In the genomic region with DNA sequence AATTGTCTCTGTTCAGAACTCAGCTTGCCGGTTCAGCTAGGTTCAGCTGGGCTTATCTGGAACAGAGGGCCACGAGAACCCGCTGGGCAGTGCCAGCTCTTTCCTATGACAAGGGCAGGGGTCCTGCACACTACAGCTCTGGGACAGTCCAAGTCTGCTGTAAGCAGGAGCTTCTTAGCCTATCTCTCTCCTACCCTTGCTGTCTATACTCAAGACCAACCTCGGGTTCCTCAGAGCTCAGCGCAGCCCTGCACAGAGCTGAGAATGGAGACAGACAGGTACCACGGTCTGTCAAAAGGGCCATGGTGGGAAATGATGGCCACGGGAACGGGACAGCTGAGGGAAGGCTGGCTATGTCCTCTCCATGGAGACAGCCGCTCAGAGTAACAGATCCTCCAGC, we compare ENCODE assay signal across 13 mouse cellular contexts. TPM values are rescaled to one million over a fixed set of nuclear protein-coding genes. Genes with fewer than 3 reads are reported as not detected.
DNase-seq lines count a peak whose midpoint lies in the region; ATAC-seq lines count a peak whose summit lies in the region.
"Had no signal": no experiment of that assay in that cellular context is flagged by ENCODE, and none has a peak within 500 bp of the region (broad histone marks: within the 10 kb centered on the region; RNA-seq: fewer than 3 reads in every experiment).

No protein-coding gene starts in this region.

- intact Hi-C loops in heart, postnatal 14 days (cut with DNase I): no loop called here

- no peak overlapping the region for H3K9ac ChIP-seq in heart, embryonic 15.5 days
- H3K9ac ChIP-seq in forebrain, embryonic 12.5 days: peak overlapping the region; percentile 69; the same call in 1 of the 2 replicates
- H3K9ac ChIP-seq in hindbrain, embryonic 13.5 days: peak overlapping the region; percentile 95
- peak overlapping the region; percentile 83 for H3K9ac ChIP-seq in neural tube, embryonic 12.5 days
- H3K9ac ChIP-seq: kidney, embryonic 15.5 days had no signal

- H3K4me3 ChIP-seq in heart, embryonic 15.5 days: no peak overlapping the region
- peak overlapping the region; percentile 56 for H3K4me3 ChIP-seq in forebrain, embryonic 12.5 days (replicated peaks)
- H3K4me3 ChIP-seq in hindbrain, embryonic 13.5 days: peak overlapping the region; percentile 75
- peak overlapping the region; percentile 59; the same call in 1 of the 2 replicates for H3K4me3 ChIP-seq in neural tube, embryonic 12.5 days
- H3K4me3 ChIP-seq: kidney, embryonic 15.5 days; myocyte had no signal

- no peak for DNase-seq in heart, postnatal 14 days
- no peak for DNase-seq in natural killer cell, adult 2 months (ENCODE audit: low spot score in 2 of 2)
- DNase-seq in yolk sac, embryonic 10.5 days (ENCODE audit: low spot score): no peak
- DNase-seq: thymus, adult 18-20 months had no signal

- H3K27ac ChIP-seq in heart, embryonic 15.5 days: no peak overlapping the region
- H3K27ac ChIP-seq in forebrain, embryonic 12.5 days: no peak overlapping the region
- H3K27ac ChIP-seq in hindbrain, embryonic 13.5 days: peak overlapping the region; percentile 99
- no peak overlapping the region for H3K27ac ChIP-seq in neural tube, embryonic 12.5 days
- H3K27ac ChIP-seq: kidney, embryonic 15.5 days had no signal

- H3K9me3 ChIP-seq in heart, embryonic 15.5 days (replicated peaks): no peaks in the 10 kb centered on the region
- H3K9me3 ChIP-seq in forebrain, embryonic 12.5 days: no peaks in the 10 kb centered on the region
- no peaks in the 10 kb centered on the region for H3K9me3 ChIP-seq in hindbrain, embryonic 13.5 days
- no peaks in the 10 kb centered on the region for H3K9me3 ChIP-seq in neural tube, embryonic 12.5 days
- H3K9me3 ChIP-seq: kidney, embryonic 15.5 days had no signal

- H3K36me3 ChIP-seq in heart, embryonic 15.5 days: no peaks in the 10 kb centered on the region
- peaks cover 27% of the 10 kb centered on the region for H3K36me3 ChIP-seq in forebrain, embryonic 12.5 days (replicated peaks)
- peaks cover 38% of the 10 kb centered on the region for H3K36me3 ChIP-seq in hindbrain, embryonic 13.5 days
- H3K36me3 ChIP-seq in neural tube, embryonic 12.5 days: peaks cover 28% of the 10 kb centered on the region

- H3K4me2 ChIP-seq in heart, embryonic 15.5 days: peak overlapping the region; percentile 75; the same call in 1 of the 2 replicates
- H3K4me2 ChIP-seq in forebrain, embryonic 12.5 days: peak overlapping the region; percentile 78
- H3K4me2 ChIP-seq in hindbrain, embryonic 13.5 days: peak overlapping the region; percentile 98
- H3K4me2 ChIP-seq in neural tube, embryonic 12.5 days (replicated peaks): peak overlapping the region; percentile 76

- no peak for ATAC-seq in heart, embryonic 15.5 days (replicated peaks; ENCODE audit: insufficient number of reproducible peaks, insufficient read depth, low FRiP score, low read depth)
- ATAC-seq in forebrain, embryonic 12.5 days (ENCODE audit: low FRiP score): no peak
- ATAC-seq in hindbrain, embryonic 13.5 days (ENCODE audit: low FRiP score): no peak
- no peak for ATAC-seq in neural tube, embryonic 12.5 days (ENCODE audit: low FRiP score, low read depth)

- peaks cover 48% of the 10 kb centered on the region for H3K4me1 ChIP-seq in heart, embryonic 15.5 days (replicated peaks)
- H3K4me1 ChIP-seq in forebrain, embryonic 12.5 days: peaks cover 80% of the 10 kb centered on the region
- peaks cover 81% of the 10 kb centered on the region for H3K4me1 ChIP-seq in hindbrain, embryonic 13.5 days (replicated peaks)
- H3K4me1 ChIP-seq in neural tube, embryonic 12.5 days: peaks cover 65% of the 10 kb centered on the region

- H3K27me3 ChIP-seq in heart, embryonic 15.5 days: peaks cover 63% of the 10 kb centered on the region
- peaks cover 23% of the 10 kb centered on the region for H3K27me3 ChIP-seq in forebrain, embryonic 12.5 days
- H3K27me3 ChIP-seq in hindbrain, embryonic 13.5 days: no peaks in the 10 kb centered on the region
- H3K27me3 ChIP-seq in neural tube, embryonic 12.5 days (replicated peaks): 0 out of 2 replicates have a peak, but pooled peaks cover 3% of the 10 kb centered on the region

- 64% methylated on average over 9 of the region's 9 CpGs for WGBS in heart, embryonic 15.5 days
- WGBS in forebrain, embryonic 12.5 days: 79% methylated on average over 9 of the region's 9 CpGs
- 84% methylated on average over 9 of the region's 9 CpGs for WGBS in hindbrain, embryonic 13.5 days
- WGBS in neural tube, embryonic 12.5 days: 76% methylated on average over 9 of the region's 9 CpGs

RNA-seq across cellular contexts. Expression of gene Nacad, which starts 2.6 kb away (rescaled TPM):
- 1.1 and 3.3 TPM in 2 replicates for polyA plus RNA-seq in heart, embryonic 15.5 days (2015; fragmentation: Nextera tagmentation; extraction: Ambion mirVana)
- total RNA-seq in heart, postnatal 14 days (2021): under 1 TPM; 0.62 to 0.73 TPM
- polyA plus RNA-seq in forebrain, embryonic 12.5 days (2016; fragmentation: Nextera tagmentation; extraction: Ambion mirVana): 56.3 and 63.2 TPM in 2 replicates
- 87.6 and 90.0 TPM in 2 replicates for polyA plus RNA-seq in hindbrain, embryonic 13.5 days (2015; fragmentation: Nextera tagmentation; extraction: Ambion mirVana)
- polyA plus RNA-seq in neural tube, embryonic 12.5 days (2016; fragmentation: Nextera tagmentation; extraction: Ambion mirVana): 102 and 111 TPM in 2 replicates

RNA-seq across cellular contexts. Expression of gene Tbrg4, which starts 22.6 kb away (rescaled TPM):
- 38.8 and 48.5 TPM in 2 replicates for polyA plus RNA-seq in heart, embryonic 15.5 days (2015; fragmentation: Nextera tagmentation; extraction: Ambion mirVana)
- total RNA-seq in heart, postnatal 14 days (2021): 100 to 1,000 TPM; 100 to 106 TPM
- 46.7 and 48.7 TPM in 2 replicates for polyA plus RNA-seq in forebrain, embryonic 12.5 days (2016; fragmentation: Nextera tagmentation; extraction: Ambion mirVana)
- polyA plus RNA-seq in hindbrain, embryonic 13.5 days (2015; fragmentation: Nextera tagmentation; extraction: Ambion mirVana): 29.2 and 34.0 TPM in 2 replicates
- polyA plus RNA-seq in neural tube, embryonic 12.5 days (2016; fragmentation: Nextera tagmentation; extraction: Ambion mirVana): 42.3 and 46.3 TPM in 2 replicates

RNA-seq across cellular contexts. Expression of gene Wap, which starts 35.2 kb away (rescaled TPM):
- polyA plus RNA-seq in heart, embryonic 15.5 days (2015; fragmentation: Nextera tagmentation; extraction: Ambion mirVana): not detected in 2 replicates
- total RNA-seq in heart, postnatal 14 days (2021): not detected
- not detected in 2 replicates for polyA plus RNA-seq in forebrain, embryonic 12.5 days (2016; fragmentation: Nextera tagmentation; extraction: Ambion mirVana)
- not detected in 2 replicates for polyA plus RNA-seq in hindbrain, embryonic 13.5 days (2015; fragmentation: Nextera tagmentation; extraction: Ambion mirVana)
- polyA plus RNA-seq in neural tube, embryonic 12.5 days (2016; fragmentation: Nextera tagmentation; extraction: Ambion mirVana): not detected in 2 replicates
- total RNA-seq: adrenal gland, postnatal 36 days; layer of hippocampus, postnatal 25 days; liver, adult 2 months had no signal
- polyA plus RNA-seq: kidney, embryonic 15.5 days; liver, adult 2 months; myocyte had no signal

RNA-seq across cellular contexts. Expression of gene Ramp3, which starts 55.1 kb away (rescaled TPM):
- 2.6 and 4.0 TPM in 2 replicates for polyA plus RNA-seq in heart, embryonic 15.5 days (2015; fragmentation: Nextera tagmentation; extraction: Ambion mirVana)
- 1 to 10 TPM; 5.6 to 6.2 TPM for total RNA-seq in heart, postnatal 14 days (2021)
- 2.5 and 3.1 TPM in 2 replicates for polyA plus RNA-seq in forebrain, embryonic 12.5 days (2016; fragmentation: Nextera tagmentation; extraction: Ambion mirVana)
- polyA plus RNA-seq in hindbrain, embryonic 13.5 days (2015; fragmentation: Nextera tagmentation; extraction: Ambion mirVana): 22.1 and 24.6 TPM in 2 replicates
- polyA plus RNA-seq in neural tube, embryonic 12.5 days (2016; fragmentation: Nextera tagmentation; extraction: Ambion mirVana): 13.3 and 15.2 TPM in 2 replicates

RNA-seq across cellular contexts. Expression of gene Ccm2, which starts 56.5 kb away (rescaled TPM):
- 44.7 and 68.9 TPM in 2 replicates for polyA plus RNA-seq in heart, embryonic 15.5 days (2015; fragmentation: Nextera tagmentation; extraction: Ambion mirVana)
- total RNA-seq in heart, postnatal 14 days (2021): 10 to 100 TPM; 22.8 to 32.9 TPM
- 89.9 and 90.7 TPM in 2 replicates for polyA plus RNA-seq in forebrain, embryonic 12.5 days (2016; fragmentation: Nextera tagmentation; extraction: Ambion mirVana)
- polyA plus RNA-seq in hindbrain, embryonic 13.5 days (2015; fragmentation: Nextera tagmentation; extraction: Ambion mirVana): 94.1 and 99.0 TPM in 2 replicates
- polyA plus RNA-seq in neural tube, embryonic 12.5 days (2016; fragmentation: Nextera tagmentation; extraction: Ambion mirVana): 100 and 103 TPM in 2 replicates

Comparison
In these comparisons a context has a peak if more than half of its experiments do, and no peak if none do; other contexts are left out.
1. RNA of gene Nacad, which starts 2.6 kb away (polyA plus RNA-seq): 102 to 111 TPM in neural tube, embryonic 12.5 days, 87.6 to 90.0 TPM in hindbrain, embryonic 13.5 days and 56.3 to 63.2 TPM in forebrain, embryonic 12.5 days; 1.1 to 3.3 TPM in heart, embryonic 15.5 days; every median in the first group is over 10 times any median in the second.
2. Peak in every context shown above with its lines, with median percentiles within 50 percentile points of each other: H3K4me2 ChIP-seq.